ENCODE assay signal across 16 mouse cellular contexts in the genomic region with DNA sequence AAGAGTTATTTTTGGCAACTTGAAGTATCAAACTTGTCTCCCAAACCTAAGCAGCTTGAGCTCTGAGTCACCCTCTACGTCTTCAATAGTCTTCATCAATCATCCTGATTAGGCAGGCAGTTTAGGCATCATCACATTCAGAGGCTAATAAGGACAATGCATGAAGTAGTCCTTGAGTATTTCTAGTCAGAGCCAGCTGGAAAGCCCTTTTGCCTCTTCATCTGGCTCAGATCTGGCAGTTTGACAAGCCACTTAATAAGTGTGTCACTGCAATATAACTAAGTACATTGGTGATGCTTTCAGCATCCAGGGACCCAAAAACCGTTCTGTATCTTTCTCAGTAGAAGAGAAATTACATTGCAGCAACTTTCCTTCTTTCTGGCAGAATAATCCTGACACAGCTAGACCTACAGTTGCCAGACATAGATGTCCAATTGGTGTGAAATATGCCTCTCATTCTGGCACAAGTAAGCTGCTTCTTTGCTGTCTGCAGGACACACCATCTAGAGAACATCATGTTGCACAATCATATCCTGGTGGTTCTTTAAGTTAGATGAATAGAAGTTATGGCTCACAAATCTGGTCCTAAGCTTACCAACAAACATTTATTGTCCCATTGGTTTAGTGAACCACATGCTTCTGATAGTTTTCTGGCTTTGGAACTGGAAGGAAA.
"Had no signal": no experiment of that assay in that cellular context is flagged by ENCODE, and none has a peak within 500 bp of the region (broad histone marks: within the 10 kb centered on the region; RNA-seq: fewer than 3 reads in every experiment).

No protein-coding gene starts in this region.

- ATAC-seq: intestine, postnatal 0 days; midbrain, embryonic 15.5 days had no signal

- H3K9me3 ChIP-seq: limb, embryonic 12.5 days; midbrain, embryonic 10.5 days; midbrain, embryonic 15.5 days; neural tube, embryonic 13.5 days; stomach, embryonic 15.5 days had no signal

- H3K4me3 ChIP-seq: limb, embryonic 12.5 days; midbrain, embryonic 10.5 days; midbrain, embryonic 15.5 days; neural tube, embryonic 13.5 days; stomach, embryonic 15.5 days had no signal

- H3K36me3 ChIP-seq: limb, embryonic 12.5 days; midbrain, embryonic 10.5 days; midbrain, embryonic 15.5 days; neural tube, embryonic 13.5 days; stomach, embryonic 15.5 days had no signal

- H3K27ac ChIP-seq: kidney, postnatal 0 days; limb, embryonic 12.5 days; liver, embryonic 14.5 days; midbrain, embryonic 10.5 days; midbrain, embryonic 15.5 days; neural tube, embryonic 13.5 days; stomach, embryonic 15.5 days had no signal

- H3K9ac ChIP-seq: limb, embryonic 12.5 days; liver, embryonic 14.5 days; midbrain, embryonic 15.5 days; neural tube, embryonic 13.5 days; stomach, embryonic 15.5 days had no signal

- H3K4me1 ChIP-seq: limb, embryonic 12.5 days; midbrain, embryonic 10.5 days; midbrain, embryonic 15.5 days; neural tube, embryonic 13.5 days; stomach, embryonic 15.5 days had no signal

- DNase-seq: kidney, adult 8-10 months; kidney, postnatal 36 days; layer of hippocampus, adult 9-11 months; layer of hippocampus, postnatal 36 days; lung, postnatal 14 days; retina, postnatal 1 day; right cerebral cortex, postnatal 4 days; thymus, postnatal 36 days had no signal

- H3K27me3 ChIP-seq: limb, embryonic 12.5 days; midbrain, embryonic 15.5 days; neural tube, embryonic 13.5 days; stomach, embryonic 15.5 days had no signal

- H3K4me2 ChIP-seq: limb, embryonic 12.5 days; midbrain, embryonic 15.5 days; neural tube, embryonic 13.5 days; stomach, embryonic 15.5 days had no signal
